Mouse (Mus musculus) erythroblast, embryonic 14.5 days (primary cell): ENCODE measurements at regions not wholly inside any gene's neighbourhood (a gene's known extent, or its start where the extent isn't known, plus 50 kb on each side); places are given as distances from the start of the nearest gene placed in this dataset.

Experiments used
- H3K27me3 ChIP-seq: 2 replicates; pipeline ENCODE4 v1.6.1; 2012; ENCODE audit warnings: inconsistent platforms; ENCODE audit not compliant: control insufficient read depth
- H3K36me3 ChIP-seq: 2 replicates; pipeline ENCODE4 v1.6.1; 2012; ENCODE audit warnings: mild to moderate bottlenecking, inconsistent platforms; ENCODE audit not compliant: control insufficient read depth
- H3K4me1 ChIP-seq: 2 replicates; pipeline ENCODE4 v1.6.1; 2012; ENCODE audit warnings: inconsistent platforms; ENCODE audit not compliant: control insufficient read depth
- H3K4me3 ChIP-seq: replicated peaks from 2 replicates; pipeline ENCODE3; 2012; ENCODE audit warnings: moderate library complexity, mild to moderate bottlenecking, inconsistent platforms
- H3K9me3 ChIP-seq: 2 replicates; pipeline ENCODE4 v1.6.1; 2012; ENCODE audit warnings: low read length, inconsistent platforms, mixed read lengths; ENCODE audit not compliant: control insufficient read depth
- GATA1 ChIP-seq: IDR thresholded peaks from 2 replicates; pipeline ENCODE4 v1.6.1; 2012; ENCODE audit warnings: low read length, inconsistent platforms, mixed read lengths
- TAL1 ChIP-seq: IDR thresholded peaks from 3 replicates; pipeline ENCODE4 v1.6.1; 2012; ENCODE audit warnings: low read length, inconsistent platforms, mixed read lengths

- TF ChIP-seq TAL1, result no peak
- TF ChIP-seq GATA1, result no peak
- Histone ChIP-seq H3K9me3 (no peaks in the 10 kb centered on the region), H3K27me3 (no peaks in the 10 kb centered on the region; the same call in 1 of the 2 replicates), H3K36me3 (no peaks in the 10 kb centered on the region), H3K4me3 (no peak overlapping the region), H3K4me1 (no peaks in the 10 kb centered on the region)
Measured at GRCm38 (mm10) chr4:32074399-32075296, 110.8 kb downstream of the Map3k7 start.

GRCm38 (mm10) chr4:32076391-32076925 is 112.6 kb downstream of the Map3k7 start:
- Histone ChIP-seq H3K4me3 (no peak overlapping the region), H3K9me3 (no peaks in the 10 kb centered on the region), H3K27me3 (no peaks in the 10 kb centered on the region; the same call in 1 of the 2 replicates), H3K36me3 (no peaks in the 10 kb centered on the region), H3K4me1 (no peaks in the 10 kb centered on the region)
- TF ChIP-seq GATA1 (no peak), TAL1 (no peak)

- Histone ChIP-seq H3K4me3 (no peak overlapping the region), H3K36me3 (no peaks in the 10 kb centered on the region), H3K4me1 (no peaks in the 10 kb centered on the region), H3K9me3 (no peaks in the 10 kb centered on the region), H3K27me3 (no peaks in the 10 kb centered on the region)
- TF ChIP-seq TAL1 (no peak), GATA1 (no peak)
Measured at GRCm38 (mm10) chr4:32083456-32083855, 119.6 kb downstream of the Map3k7 start.

- H3K27me3 ChIP-seq, result no peaks in the 10 kb centered on the region
- no peaks in the 10 kb centered on the region for H3K9me3 ChIP-seq
- TF ChIP-seq TAL1 (no peak), GATA1 (no peak)
- H3K36me3 ChIP-seq, result no peaks in the 10 kb centered on the region
- H3K4me3 ChIP-seq, result no peak overlapping the region
- no peaks in the 10 kb centered on the region for H3K4me1 ChIP-seq
Measured at GRCm38 (mm10) chr4:32084250-32084869, 120.5 kb downstream of the Map3k7 start.

- no peak for TF ChIP-seq TAL1
- TF ChIP-seq GATA1, result no peak
- H3K36me3 ChIP-seq, result no peaks in the 10 kb centered on the region
- no peaks in the 10 kb centered on the region for H3K27me3 ChIP-seq
- H3K4me1 ChIP-seq, result no peaks in the 10 kb centered on the region
- H3K4me3 ChIP-seq, result no peak overlapping the region
- H3K9me3 ChIP-seq, result no peaks in the 10 kb centered on the region
Measured at GRCm38 (mm10) chr4:32085040-32085439, 121.1 kb downstream of the Map3k7 start.

- TF ChIP-seq GATA1 (no peak), TAL1 (no peak)
- Histone ChIP-seq H3K4me1 (no peaks in the 10 kb centered on the region), H3K4me3 (no peak overlapping the region), H3K9me3 (no peaks in the 10 kb centered on the region), H3K27me3 (no peaks in the 10 kb centered on the region), H3K36me3 (no peaks in the 10 kb centered on the region)
Measured at GRCm38 (mm10) chr4:32091086-32091485, 127.2 kb downstream of the Map3k7 start.

GRCm38 (mm10) chr4:32092320-32093041 is 128.6 kb downstream of the Map3k7 start:
- TF ChIP-seq TAL1 (no peak), GATA1 (no peak)
- Histone ChIP-seq H3K36me3 (no peaks in the 10 kb centered on the region), H3K4me1 (no peaks in the 10 kb centered on the region), H3K4me3 (no peak overlapping the region), H3K27me3 (no peaks in the 10 kb centered on the region), H3K9me3 (no peaks in the 10 kb centered on the region)

GRCm38 (mm10) chr4:32098233-32098632 is 134.3 kb downstream of the Map3k7 start:
- Histone ChIP-seq H3K27me3 (no peaks in the 10 kb centered on the region), H3K4me1 (no peaks in the 10 kb centered on the region), H3K4me3 (no peak overlapping the region), H3K9me3 (no peaks in the 10 kb centered on the region), H3K36me3 (no peaks in the 10 kb centered on the region)
- TF ChIP-seq TAL1, result no peak
- no peak for TF ChIP-seq GATA1

- Histone ChIP-seq H3K4me3 (no peak overlapping the region), H3K4me1 (no peaks in the 10 kb centered on the region), H3K9me3 (no peaks in the 10 kb centered on the region), H3K36me3 (no peaks in the 10 kb centered on the region), H3K27me3 (no peaks in the 10 kb centered on the region)
- no peak for TF ChIP-seq GATA1
- no peak for TF ChIP-seq TAL1
Measured at GRCm38 (mm10) chr4:32101002-32101401, 137.1 kb downstream of the Map3k7 start.
